Mouse (Mus musculus) liver, embryonic 12.5 days (tissue): Measurements from ENCODE around the gene Col17a1. TPM values are rescaled to one million over a fixed set of nuclear protein-coding genes. Genes with fewer than 3 reads are reported as not detected.

Source experiments
- ATAC-seq: fragments of 200-750 bp; cut with Nextera tagmentation; 2 replicates; pipeline ENCODE4 v1.8.0; 2017; ENCODE audit warnings: moderate number of reproducible peaks, mild to moderate bottlenecking, moderate library complexity
- H3K27ac ChIP-seq: fragments of 300-500 bp; sonication (generic); 2 replicates; pipeline ENCODE4 v1.5.1; 2016; ENCODE audit warnings: mild to moderate bottlenecking
- H3K27me3 ChIP-seq: fragments of 300-500 bp; sonication (generic); replicated peaks from 2 replicates; pipeline ENCODE4 v1.6.1; 2016; ENCODE audit warnings: mild to moderate bottlenecking, moderate library complexity
- H3K36me3 ChIP-seq: fragments of 300-500 bp; sonication (generic); 2 replicates; pipeline ENCODE4 v1.6.1; 2016; ENCODE audit warnings: mild to moderate bottlenecking, moderate library complexity
- H3K4me1 ChIP-seq: fragments of 300-500 bp; sonication (generic); 2 replicates; pipeline ENCODE4 v1.6.1; 2016
- H3K4me2 ChIP-seq: fragments of 300-500 bp; sonication (generic); 2 replicates; pipeline ENCODE4 v1.6.1; 2016; ENCODE audit warnings: mild to moderate bottlenecking, moderate library complexity
- H3K4me3 ChIP-seq: fragments of 300-500 bp; sonication (generic); 2 replicates; pipeline ENCODE4 v1.5.1; 2016; ENCODE audit warnings: mild to moderate bottlenecking, moderate library complexity
- H3K9ac ChIP-seq: fragments of 300-500 bp; sonication (generic); 2 replicates; pipeline ENCODE4 v1.6.1; 2016; ENCODE audit warnings: mild to moderate bottlenecking, moderate library complexity
- H3K9me3 ChIP-seq: fragments of 300-500 bp; sonication (generic); replicated peaks from 2 replicates; pipeline ENCODE4 v1.6.1; 2016; ENCODE audit warnings: mild to moderate bottlenecking, moderate library complexity
- WGBS: fragments of 180-500 bp; shearing (Covaris S2); methylation state at CpG from one replicate; pipeline ENCODE4 v1.1.7; 2016; ENCODE audit not compliant: insufficient replicate concordance; 5-methylcytosine and 5-hydroxymethylcytosine counted together
- polyA plus RNA-seq: library from polyadenylated mRNA; unstranded; fragments of >200 nt; fragmentation: Nextera tagmentation; extraction: Ambion mirVana; gene quantifications from 2 replicates; pipeline ENCODE4 v1.2.1, GENCODE M21; 2016

Col17a1 gene
- polyA plus RNA-seq, 1 experiment from 2014 or later: 0.37 TPM

- no peaks in the 10 kb centered on the region for H3K4me1 ChIP-seq
- 87% methylated on average over 5 of the region's 5 CpGs for WGBS
- H3K27me3 ChIP-seq: no peaks in the 10 kb centered on the region
- ATAC-seq: no peak
- no peak overlapping the region for H3K4me3 ChIP-seq
- H3K9me3 ChIP-seq: no peaks in the 10 kb centered on the region
- no peak overlapping the region for H3K4me2 ChIP-seq
- H3K27ac ChIP-seq: no peak overlapping the region
- peaks cover 49% of the 10 kb centered on the region for H3K36me3 ChIP-seq
- no peak overlapping the region for H3K9ac ChIP-seq
These were observed 60.1 kb downstream of the Col17a1 start for GRCm38 (mm10) chr19:47631799-47632198.

- no peak overlapping the region for H3K9ac ChIP-seq
- ATAC-seq: no peak
- 78% methylated on average over 5 of the region's 5 CpGs for WGBS
- peaks cover 47% of the 10 kb centered on the region for H3K36me3 ChIP-seq
- H3K4me3 ChIP-seq: no peak overlapping the region
- H3K4me1 ChIP-seq: no peaks in the 10 kb centered on the region
- no peaks in the 10 kb centered on the region for H3K9me3 ChIP-seq
- no peaks in the 10 kb centered on the region for H3K27me3 ChIP-seq
- H3K4me2 ChIP-seq: no peak overlapping the region
- no peak overlapping the region for H3K27ac ChIP-seq
These were observed 61.5 kb downstream of the Col17a1 start for GRCm38 (mm10) chr19:47630381-47630780.

- Histone ChIP-seq H3K9ac (no peak overlapping the region), H3K4me2 (no peak overlapping the region), H3K4me3 (no peak overlapping the region), H3K36me3 (peaks cover 55% of the 10 kb centered on the region), H3K27me3 (no peaks in the 10 kb centered on the region), H3K27ac (no peak overlapping the region), H3K4me1 (no peaks in the 10 kb centered on the region), H3K9me3 (no peaks in the 10 kb centered on the region)
- no peak for ATAC-seq
- WGBS: 73% methylated on average over 5 of the region's 5 CpGs
These were observed 62.8 kb downstream of the Col17a1 start for GRCm38 (mm10) chr19:47629068-47629467.

- WGBS: 91% methylated on average over 10 of the region's 10 CpGs
- Histone ChIP-seq H3K4me1 (no peaks in the 10 kb centered on the region), H3K4me2 (no peak overlapping the region), H3K27me3 (no peaks in the 10 kb centered on the region), H3K9ac (no peak overlapping the region), H3K27ac (no peak overlapping the region), H3K36me3 (peaks cover 66% of the 10 kb centered on the region), H3K4me3 (no peak overlapping the region), H3K9me3 (no peaks in the 10 kb centered on the region)
- no peak for ATAC-seq
These were observed 64.4 kb downstream of the Col17a1 start for GRCm38 (mm10) chr19:47627450-47627849.

- Histone ChIP-seq H3K4me2 (no peak overlapping the region), H3K9me3 (no peaks in the 10 kb centered on the region), H3K4me3 (no peak overlapping the region), H3K4me1 (no peaks in the 10 kb centered on the region), H3K9ac (no peak overlapping the region), H3K27me3 (no peaks in the 10 kb centered on the region), H3K27ac (no peak overlapping the region), H3K36me3 (peaks cover 78% of the 10 kb centered on the region)
- WGBS: 79% methylated on average over 10 of the region's 10 CpGs
- ATAC-seq: no peak
These were observed 66.8 kb downstream of the Col17a1 start for GRCm38 (mm10) chr19:47624940-47625711.

GRCm38 (mm10) chr19:47621478-47621877, 70.4 kb downstream of the Col17a1 start:
- WGBS: 86% methylated on average over 8 of the region's 8 CpGs
- Histone ChIP-seq H3K4me1 (no peaks in the 10 kb centered on the region), H3K4me2 (no peak overlapping the region), H3K9me3 (no peaks in the 10 kb centered on the region), H3K36me3 (peaks cover 92% of the 10 kb centered on the region), H3K27ac (no peak overlapping the region), H3K4me3 (no peak overlapping the region), H3K27me3 (no peaks in the 10 kb centered on the region), H3K9ac (no peak overlapping the region)
- ATAC-seq: no peak

GRCm38 (mm10) chr19:47613442-47613841, 78.5 kb downstream of the Col17a1 start:
- WGBS: 62% methylated on average over 7 of the region's 7 CpGs
- H3K4me3 ChIP-seq: no peak overlapping the region
- ATAC-seq: no peak
- H3K9me3 ChIP-seq: no peaks in the 10 kb centered on the region
- no peak overlapping the region for H3K4me2 ChIP-seq
- no peak overlapping the region for H3K9ac ChIP-seq
- H3K27me3 ChIP-seq: no peaks in the 10 kb centered on the region
- H3K27ac ChIP-seq: no peak overlapping the region
- H3K36me3 ChIP-seq: peaks cover 71% of the 10 kb centered on the region
- H3K4me1 ChIP-seq: no peaks in the 10 kb centered on the region

GRCm38 (mm10) chr19:47608513-47608912, 83.4 kb downstream of the Col17a1 start:
- H3K36me3 ChIP-seq: peaks cover 30% of the 10 kb centered on the region
- H3K27ac ChIP-seq: no peak overlapping the region
- no peak for ATAC-seq
- no peaks in the 10 kb centered on the region for H3K27me3 ChIP-seq
- no peak overlapping the region for H3K9ac ChIP-seq
- H3K4me3 ChIP-seq: no peak overlapping the region
- H3K9me3 ChIP-seq: no peaks in the 10 kb centered on the region
- no peak overlapping the region for H3K4me2 ChIP-seq
- 0 out of 2 replicates have a peak, but pooled peaks cover 3% of the 10 kb centered on the region for H3K4me1 ChIP-seq
- 56% methylated on average over 3 of the region's 3 CpGs for WGBS

Other genes with a start within 250 kb of the Col17a1 start
- gene Sh3pxd2a, start 227.7 kb downstream of the Col17a1 start, polyA plus RNA-seq: 1.1 and 1.6 TPM in 2 replicates
- gene Stn1, start 154.6 kb downstream of the Col17a1 start, polyA plus RNA-seq: 17.4 TPM in 2 replicates
- gene Slk, start 112.4 kb downstream of the Col17a1 start, polyA plus RNA-seq: 9.3 and 10.8 TPM in 2 replicates
- 126 and 129 TPM in 2 replicates for gene Sfr1, start 39.6 kb upstream of the Col17a1 start, polyA plus RNA-seq
- 119 and 123 TPM in 2 replicates for gene Gsto1, start 162.9 kb upstream of the Col17a1 start, polyA plus RNA-seq
- 0.29 and 0.31 TPM in 2 replicates for gene Gsto2, start 173.4 kb upstream of the Col17a1 start, polyA plus RNA-seq
- gene Cfap43, start 227.2 kb upstream of the Col17a1 start, polyA plus RNA-seq: 0.04 TPM in 1 of 2 replicates, not detected in the other
- gene Itprip, start 227.2 kb upstream of the Col17a1 start, polyA plus RNA-seq: 5.3 and 5.9 TPM in 2 replicates
- gene Cfap58, start 245.6 kb upstream of the Col17a1 start, polyA plus RNA-seq: not detected in 2 replicates